Mouse (Mus musculus) layer of hippocampus, postnatal 10 days (tissue): Measurements from ENCODE around the gene Gipc3. TPM values are rescaled to one million over a fixed set of nuclear protein-coding genes. Genes with fewer than 3 reads are reported as not detected.

ENCODE experiments used
- DNase-seq, 2 experiments: peaks; one replicate each; pipeline ENCODE4 v3.0.0; 2021; ENCODE audit warnings: low spot score in 2 of 2
- microRNA-seq, 2 experiments: library from miRNA; unstranded; fragments of <30 nt; microRNA quantifications; one replicate each; pipeline ENCODE4 v1.2.0; 2021
- total RNA-seq, 2 experiments: library from RNA; stranded (reverse); gene quantifications; 2 replicates each; pipeline ENCODE4 v1.2.3; 2021

The Gipc3 gene
- total RNA-seq, 2 experiments from 2014 or later, result 0.94 to 1.2 TPM

DNA sequence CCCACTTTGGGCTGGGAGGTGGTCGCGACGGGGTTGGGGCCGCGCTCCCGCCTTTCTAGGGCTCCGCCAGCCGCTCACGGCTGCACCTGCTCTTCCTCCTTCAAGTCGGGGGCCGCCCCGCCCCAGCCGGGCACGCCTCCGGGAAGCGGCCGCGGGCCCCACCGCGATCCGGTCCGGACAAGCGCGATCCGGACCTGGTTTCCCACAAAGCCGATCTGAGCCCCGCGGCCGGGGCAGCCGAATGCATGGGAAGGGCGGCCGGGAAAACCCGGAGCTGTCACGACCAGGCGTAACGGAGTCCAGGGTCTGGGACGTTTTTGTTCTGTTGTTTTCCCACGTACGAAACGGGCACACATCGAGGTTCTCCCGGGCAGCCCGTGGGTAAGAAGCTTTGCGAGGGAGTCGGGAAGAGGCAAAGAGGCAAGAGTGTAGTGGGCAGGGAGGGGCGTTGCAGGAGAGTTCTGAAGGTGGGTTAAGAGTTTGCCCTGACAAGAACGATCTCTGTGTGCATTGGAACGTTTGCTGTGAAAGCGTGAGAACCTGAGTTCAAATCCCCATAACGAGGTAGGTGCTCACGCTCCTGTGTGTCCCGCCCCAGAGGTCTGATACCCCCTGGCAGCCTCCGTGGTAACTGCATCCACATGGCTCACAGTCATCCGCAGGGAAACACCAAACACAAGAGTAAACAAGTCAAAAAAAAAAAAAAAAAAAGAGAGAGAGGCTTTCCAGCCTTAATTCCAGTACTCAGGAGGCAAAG, 57.2 kb downstream of the Gipc3 start:
- peak; percentile 91 for DNase-seq

Small RNA genes lying within 50 kb of the gene (microRNA-seq; reads per million reads assigned to microRNA genes)
- 0.59 to 2.0 reads per million in 2 experiments for gene Mir6913

Other genes starting within 250 kb of the Gipc3 start
- under 1 TPM; 0.41 to 0.45 TPM for gene Creb3l3, start 244.4 kb downstream of the Gipc3 start, total RNA-seq
- gene Map2k2, start 237.4 kb downstream of the Gipc3 start, total RNA-seq, result 100 to 1,000 TPM; 139 to 150 TPM
- 10 to 100 TPM; 38.4 to 45.2 TPM for gene Zbtb7a, start 208.0 kb downstream of the Gipc3 start, total RNA-seq
- 10 to 100 TPM; 26.7 to 29.7 TPM for gene Pias4, start 175.3 kb downstream of the Gipc3 start, total RNA-seq
- 1,000 to 10,000 TPM; 1,075 to 1,131 TPM for gene Eef2, start 166.6 kb downstream of the Gipc3 start, total RNA-seq
- gene Dapk3, start 160.3 kb downstream of the Gipc3 start, total RNA-seq, result 10 to 100 TPM; 66.1 to 67.9 TPM
- not detected for gene 4930442H23Rik, start 159.4 kb downstream of the Gipc3 start, total RNA-seq
- under 1 TPM in 1 of 2 experiments, not detected in 1; 0.18 TPM for gene Nmrk2, start 141.2 kb downstream of the Gipc3 start, total RNA-seq
- gene Atcay, start 112.4 kb downstream of the Gipc3 start, total RNA-seq, result 100 to 1,000 TPM; 170 to 177 TPM
- gene Zfr2, start 110.1 kb downstream of the Gipc3 start, total RNA-seq, result 10 to 100 TPM; 58.0 to 66.8 TPM
- 100 to 1,000 TPM; 222 to 266 TPM for gene Matk, start 90.3 kb downstream of the Gipc3 start, total RNA-seq
- 10 to 100 TPM; 36.1 to 42.5 TPM for gene Mrpl54, start 76.3 kb downstream of the Gipc3 start, total RNA-seq
- 10 to 100 TPM; 31.3 to 37.4 TPM for gene Apba3, start 76.3 kb downstream of the Gipc3 start, total RNA-seq
- 1 to 10 TPM; 1.4 to 2.3 TPM for gene Tjp3, start 51.7 kb downstream of the Gipc3 start, total RNA-seq
- 100 to 1,000 TPM; 305 to 311 TPM for gene Pip5k1c, start 50.3 kb downstream of the Gipc3 start, total RNA-seq
- gene Cactin, start 22.2 kb downstream of the Gipc3 start, total RNA-seq, result 10 to 100 TPM; 24.7 to 25.6 TPM
- 1 to 10 TPM; 1.9 to 2.9 TPM for gene Tbxa2r, start 14.5 kb downstream of the Gipc3 start, total RNA-seq
- gene Hmg20b, start 7.2 kb upstream of the Gipc3 start, total RNA-seq, result 10 to 100 TPM; 25.1 to 30.9 TPM
- gene Mfsd12, start 14.2 kb upstream of the Gipc3 start, total RNA-seq, result 10 to 100 TPM; 37.0 to 40.8 TPM
- under 1 TPM; 0.57 to 0.74 TPM for gene 4930404N11Rik, start 22.6 kb upstream of the Gipc3 start, total RNA-seq
- gene Fzr1, start 35.2 kb upstream of the Gipc3 start, total RNA-seq, result 10 to 100 TPM; 81.2 to 85.2 TPM
- gene Dohh, start 41.2 kb upstream of the Gipc3 start, total RNA-seq, result 10 to 100 TPM; 72.0 to 77.3 TPM
- 1 to 10 TPM; 2.3 to 4.5 TPM for gene Gm48551, start 41.2 kb upstream of the Gipc3 start, total RNA-seq
- 1 to 10 TPM; 1.1 to 3.5 TPM for gene Gm48552, start 45.7 kb upstream of the Gipc3 start, total RNA-seq
- 1 to 10 TPM; 2.6 to 3.0 TPM for gene Smim24, start 49.8 kb upstream of the Gipc3 start, total RNA-seq
- 10 to 100 TPM; 51.2 to 55.8 TPM for gene Nfic, start 112.4 kb upstream of the Gipc3 start, total RNA-seq
- 100 to 1,000 TPM; 259 to 261 TPM for gene Celf5, start 139.4 kb upstream of the Gipc3 start, total RNA-seq
- gene Ncln, start 153.1 kb upstream of the Gipc3 start, total RNA-seq, result 100 to 1,000 TPM in 1 of 2 experiments, 10 to 100 TPM in 1; 89.3 to 116 TPM
- under 1 TPM in 1 of 2 experiments, not detected in 1; 0.30 TPM for gene S1pr4, start 156.9 kb upstream of the Gipc3 start, total RNA-seq
- 1 to 10 TPM; 1.9 to 3.2 TPM for gene Gna15, start 181.0 kb upstream of the Gipc3 start, total RNA-seq
- 100 to 1,000 TPM; 124 to 125 TPM for gene Gna11, start 201.9 kb upstream of the Gipc3 start, total RNA-seq
- gene Aes, start 216.2 kb upstream of the Gipc3 start, total RNA-seq, result 100 to 1,000 TPM; 582 to 612 TPM
- 10 to 100 TPM; 25.6 to 26.6 TPM for gene Tle2, start 231.3 kb upstream of the Gipc3 start, total RNA-seq